8 mouse cellular contexts compared by ENCODE assay signal in genomic region chr12:79007126-79007753, GRCm38 (mm10). TPM values are rescaled to one million over a fixed set of nuclear protein-coding genes. Genes with fewer than 3 reads are reported as not detected.
DNase-seq lines count a peak whose midpoint lies in the region; ATAC-seq and TF ChIP-seq lines count a peak whose summit lies in the region.

Gene Tmem229b, minus strand, starts transcription at chr12:79007627.

- no peak for TF ChIP-seq POLR2A in heart, adult 2 months (IDR thresholded peaks at IDR 0.05; ENCODE audit: insufficient read depth, low read depth, low read length)

- peak within 1 kb of the TSS; percentile 92 for H3K4me3 ChIP-seq in heart, adult 2 months
- peak within 1 kb of the TSS; percentile 88 for H3K4me3 ChIP-seq in limb, embryonic 15.5 days
- H3K4me3 ChIP-seq in midbrain, embryonic 15.5 days = peak within 1 kb of the TSS; percentile 99
- H3K4me3 ChIP-seq in stomach, embryonic 14.5 days (ENCODE audit: low read depth, low read length) = peak within 1 kb of the TSS; percentile 80

- WGBS in heart, adult 2 months = 6% methylated on average over 46 of the region's 49 CpGs
- WGBS in limb, embryonic 15.5 days = 2% methylated on average over 47 of the region's 49 CpGs
- WGBS in midbrain, embryonic 15.5 days = 2% methylated on average over 47 of the region's 49 CpGs
- 3% methylated on average over 42 of the region's 49 CpGs for WGBS in stomach, embryonic 14.5 days

- H3K9ac ChIP-seq in heart, adult 2 months (ENCODE audit: low read depth, low read length) = peak within 1 kb of the TSS; percentile 94
- H3K9ac ChIP-seq in limb, embryonic 15.5 days = peak within 1 kb of the TSS; percentile 64
- H3K9ac ChIP-seq in midbrain, embryonic 15.5 days = peak within 1 kb of the TSS; percentile 98
- peak within 1 kb of the TSS; percentile 69 for H3K9ac ChIP-seq in stomach, embryonic 14.5 days (replicated peaks; ENCODE audit: low read depth, low read length)

- TF ChIP-seq CTCF in heart, adult 2 months (IDR thresholded peaks at IDR 0.05) = no peak

- ATAC-seq in common myeloid progenitor, adult 5-6 weeks (replicated peaks; ENCODE audit: low read depth, poor library complexity, severe bottlenecking) = peak; percentile 51
- 0 out of 2 replicates have a peak, but pooled peaks have one; percentile 15 for ATAC-seq in limb, embryonic 15.5 days (ENCODE audit: insufficient number of reproducible peaks, low FRiP score, low TSS enrichment, low read depth)
- ATAC-seq in midbrain, embryonic 15.5 days (replicated peaks) = peak; percentile 95
- ATAC-seq in stomach, embryonic 14.5 days (ENCODE audit: insufficient number of reproducible peaks, insufficient read depth, low FRiP score, low read depth) = peak; percentile 60

- H3K9me3 ChIP-seq in limb, embryonic 15.5 days = no peaks in the 10 kb centered on the region
- H3K9me3 ChIP-seq in midbrain, embryonic 15.5 days = no peaks in the 10 kb centered on the region
- no peaks in the 10 kb centered on the region for H3K9me3 ChIP-seq in stomach, embryonic 14.5 days (ENCODE audit: control insufficient read depth, low read depth, low read length)

- intact Hi-C loops in heart, adult 2 months (cut with DNase I) = loop anchor here (2.0 to 5.0 kb wide), 2 partner anchors 26 to 90 kb away; no protein-coding TSS in a partner anchor
- intact Hi-C loops in gastrocnemius, postnatal 36 days (cut with DNase I) = loop anchor here (5.0 kb wide), 1 partner anchor 90 kb away; no protein-coding TSS in a partner anchor

- H3K27me3 ChIP-seq in heart, adult 2 months (ENCODE audit: control insufficient read depth, insufficient read depth, low read length) = no peaks in the 10 kb centered on the region
- peaks cover 19% of the 10 kb centered on the region for H3K27me3 ChIP-seq in limb, embryonic 15.5 days
- no peaks in the 10 kb centered on the region for H3K27me3 ChIP-seq in midbrain, embryonic 15.5 days (replicated peaks)
- no peaks in the 10 kb centered on the region for H3K27me3 ChIP-seq in stomach, embryonic 14.5 days (ENCODE audit: control insufficient read depth, insufficient read depth, low read length)

- DNase-seq in heart, adult 2 months = peak in 1 of 2 experiments; percentile 61
- DNase-seq in heart, adult 8-10 months (ENCODE audit: low spot score) = no peak
- peak; percentile 22 to 48 for DNase-seq in gastrocnemius, postnatal 36 days
- peak; percentile 52 for DNase-seq in kidney, adult 18-20 months

- peak within 1 kb of the TSS; percentile 92 for H3K4me2 ChIP-seq in limb, embryonic 15.5 days
- H3K4me2 ChIP-seq in midbrain, embryonic 15.5 days = peak within 1 kb of the TSS; percentile 79
- peak within 1 kb of the TSS; percentile 92 for H3K4me2 ChIP-seq in stomach, embryonic 14.5 days (replicated peaks; ENCODE audit: low read depth, low read length)

- no peaks in the 10 kb centered on the region for H3K79me2 ChIP-seq in heart, adult 2 months (replicated peaks; ENCODE audit: control insufficient read depth, insufficient read depth, low read length)

- H3K36me3 ChIP-seq in heart, adult 2 months (ENCODE audit: control insufficient read depth, insufficient read depth, low read length) = no peaks in the 10 kb centered on the region
- H3K36me3 ChIP-seq in limb, embryonic 15.5 days = no peaks in the 10 kb centered on the region
- H3K36me3 ChIP-seq in midbrain, embryonic 15.5 days (replicated peaks) = no peaks in the 10 kb centered on the region
- no peaks in the 10 kb centered on the region for H3K36me3 ChIP-seq in stomach, embryonic 14.5 days (ENCODE audit: control insufficient read depth, insufficient read depth, low read length)

- peaks cover 6% of the 10 kb centered on the region for H3K4me1 ChIP-seq in heart, adult 2 months (ENCODE audit: control insufficient read depth, insufficient read depth, low read length)
- H3K4me1 ChIP-seq in limb, embryonic 15.5 days = peaks cover 11% of the 10 kb centered on the region
- peaks cover 20% of the 10 kb centered on the region for H3K4me1 ChIP-seq in midbrain, embryonic 15.5 days
- no peaks in the 10 kb centered on the region for H3K4me1 ChIP-seq in stomach, embryonic 14.5 days (ENCODE audit: control insufficient read depth, insufficient read depth, low read length)

- H3K27ac ChIP-seq in heart, adult 2 months = peak within 1 kb of the TSS; percentile 81
- no peak within 1 kb of the TSS for H3K27ac ChIP-seq in limb, embryonic 15.5 days
- H3K27ac ChIP-seq in midbrain, embryonic 15.5 days = peak within 1 kb of the TSS; percentile 93
- no peak within 1 kb of the TSS for H3K27ac ChIP-seq in stomach, embryonic 14.5 days (ENCODE audit: low read length)

- TF ChIP-seq EP300 in heart, adult 2 months (IDR thresholded peaks at IDR 0.05; ENCODE audit: insufficient read depth, low read depth, low read length) = no peak

RNA-seq across cellular contexts. Expression of gene Tmem229b, which starts in this region (rescaled TPM):
- total RNA-seq in heart, adult 2 months (2021) = 1 to 10 TPM; 3.2 to 3.3 TPM
- polyA plus RNA-seq in heart, adult 2 months (2012; rRNA removed) = 4.2 and 9.8 TPM in 2 replicates
- total RNA-seq in heart, adult 8-10 months (2022) = 1 to 10 TPM; 2.3 to 4.4 (median 2.9) TPM
- total RNA-seq in common myeloid progenitor, adult 5-6 weeks (2017) = 74.7 and 76.7 TPM in 2 replicates
- 10 to 100 TPM in 1 of 2 experiments, 1 to 10 TPM in 1; 7.0 to 10.4 TPM for total RNA-seq in gastrocnemius, postnatal 36 days (2021)
- 5.8 and 6.0 TPM in 2 replicates for polyA plus RNA-seq in limb, embryonic 15.5 days (2015; fragmentation: Nextera tagmentation; extraction: Ambion mirVana)
- 82.0 and 82.1 TPM in 2 replicates for polyA plus RNA-seq in midbrain, embryonic 15.5 days (2015; fragmentation: Nextera tagmentation; extraction: Ambion mirVana)
- 5.3 and 5.7 TPM in 2 replicates for polyA plus RNA-seq in stomach, embryonic 14.5 days (2014; fragmentation: Nextera tagmentation; extraction: Ambion mirVana)

Comparison
In these comparisons a context has a peak if more than half of its experiments do, and no peak if none do; other contexts are left out.
1. H3K27ac ChIP-seq: peak in heart, adult 2 months (single experiment) and midbrain, embryonic 15.5 days (single experiment); none in limb, embryonic 15.5 days (single experiment) and stomach, embryonic 14.5 days (single experiment).
2. ATAC-seq: peak in every context shown above with its lines; median percentile 95 in midbrain, embryonic 15.5 days; 60 in stomach, embryonic 14.5 days; 51 in common myeloid progenitor, adult 5-6 weeks; 15 in limb, embryonic 15.5 days.
3. Peak in every context shown above with its lines, with median percentiles within 50 percentile points of each other: H3K4me3 ChIP-seq, H3K9ac ChIP-seq and H3K4me2 ChIP-seq.